Mouse (Mus musculus) limb, embryonic 12.5 days (tissue): Measurements from ENCODE around the gene 2410131K14Rik. TPM values are rescaled to one million over a fixed set of nuclear protein-coding genes. Genes with fewer than 3 reads are reported as not detected.

Experiments used
- ATAC-seq: fragments of 200-750 bp; cut with Nextera tagmentation; 2 replicates; pipeline ENCODE4 v1.8.0; 2017; ENCODE audit warnings: low read depth, moderate TSS enrichment; ENCODE audit not compliant: insufficient number of reproducible peaks, insufficient read depth, low FRiP score, low TSS enrichment
- H3K27ac ChIP-seq: fragments of 300-500 bp; sonication (generic); 2 replicates; pipeline ENCODE4 v1.5.1; 2016; ENCODE audit warnings: mild to moderate bottlenecking, moderate library complexity
- H3K27me3 ChIP-seq: fragments of 300-500 bp; sonication (generic); 2 replicates; pipeline ENCODE4 v1.6.1; 2016; ENCODE audit warnings: mild to moderate bottlenecking, moderate library complexity
- H3K36me3 ChIP-seq: fragments of 300-500 bp; sonication (generic); 2 replicates; pipeline ENCODE4 v1.6.1; 2016; ENCODE audit warnings: mild to moderate bottlenecking, moderate library complexity
- H3K4me1 ChIP-seq: fragments of 300-500 bp; sonication (generic); replicated peaks from 2 replicates; pipeline ENCODE4 v1.6.1; 2016
- H3K4me2 ChIP-seq: fragments of 300-500 bp; sonication (generic); 2 replicates; pipeline ENCODE4 v1.6.1; 2016; ENCODE audit warnings: mild to moderate bottlenecking, moderate library complexity
- H3K4me3 ChIP-seq: fragments of 300-500 bp; sonication (generic); replicated peaks from 2 replicates; pipeline ENCODE4 v1.5.1; 2016; ENCODE audit warnings: mild to moderate bottlenecking
- H3K9ac ChIP-seq: fragments of 300-500 bp; sonication (generic); replicated peaks from 2 replicates; pipeline ENCODE4 v1.6.1; 2016; ENCODE audit warnings: mild to moderate bottlenecking, moderate library complexity
- H3K9me3 ChIP-seq: fragments of 300-500 bp; sonication (generic); 2 replicates; pipeline ENCODE4 v1.6.1; 2016; ENCODE audit warnings: mild to moderate bottlenecking, moderate library complexity
- WGBS: fragments of 180-500 bp; shearing (Covaris S2); methylation state at CpG from one replicate; pipeline ENCODE4 v1.1.7; 2016; 5-methylcytosine and 5-hydroxymethylcytosine counted together
- polyA plus RNA-seq: library from polyadenylated mRNA; unstranded; fragments of >200 nt; fragmentation: Nextera tagmentation; extraction: Ambion mirVana; gene quantifications from 2 replicates; pipeline ENCODE4 v1.2.1, GENCODE M21; 2016

The 2410131K14Rik gene
- polyA plus RNA-seq, 1 experiment from 2014 or later: 12.8 TPM

DNA sequence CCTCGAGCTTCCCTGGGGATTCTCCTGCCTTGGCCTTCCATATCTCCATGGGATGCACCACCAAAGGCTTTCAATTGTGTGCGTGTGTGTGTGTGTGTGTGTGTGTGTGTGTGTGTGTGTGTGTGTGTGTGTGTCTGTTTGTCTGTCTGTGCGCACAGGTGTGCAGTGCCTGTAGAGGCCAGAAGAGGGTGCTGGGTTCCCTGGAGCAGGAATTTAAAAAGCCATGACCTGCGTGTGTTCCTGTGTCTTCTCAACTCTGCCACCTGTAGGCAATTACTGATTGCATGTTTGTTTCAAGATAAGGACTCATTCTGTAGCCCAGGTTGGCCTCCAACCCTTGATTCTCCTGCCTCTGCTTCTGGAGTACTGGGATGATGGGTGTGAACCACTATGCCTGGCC, 46.4 kb downstream of the 2410131K14Rik start:
- H3K4me3 ChIP-seq: no peak overlapping the region
- no peaks in the 10 kb centered on the region for H3K36me3 ChIP-seq
- H3K4me2 ChIP-seq: no peak overlapping the region
- peaks cover 44% of the 10 kb centered on the region for H3K4me1 ChIP-seq
- no peaks in the 10 kb centered on the region for H3K9me3 ChIP-seq
- no peak for ATAC-seq
- H3K27me3 ChIP-seq: no peaks in the 10 kb centered on the region
- 84% methylated on average over 4 of the region's 4 CpGs for WGBS
- H3K9ac ChIP-seq: no peak overlapping the region
- H3K27ac ChIP-seq: peak overlapping the region; percentile 29; the same call in 1 of the 2 replicates

DNA sequence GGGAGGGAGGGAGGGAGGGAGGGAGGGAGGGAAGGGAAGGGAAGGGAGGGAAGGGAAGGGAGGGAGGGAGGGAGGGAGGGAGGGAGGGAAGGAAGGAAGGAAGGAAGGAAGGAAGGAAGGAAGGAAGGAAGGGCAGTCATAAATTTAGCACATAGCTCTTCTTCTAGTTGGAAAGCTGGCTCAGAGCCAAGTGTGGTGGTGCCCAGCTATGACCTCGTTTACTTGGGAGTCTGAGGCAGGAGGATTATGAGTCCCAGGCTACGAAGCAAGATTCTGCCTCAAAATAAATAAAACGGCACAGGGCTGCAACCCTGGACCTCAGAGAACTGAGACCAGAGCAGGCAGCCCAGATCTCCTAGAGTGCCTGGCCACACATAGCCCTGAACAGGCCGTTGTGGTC, 47.4 kb downstream of the 2410131K14Rik start:
- peak overlapping the region; percentile 2; the same call in 1 of the 2 replicates for H3K27ac ChIP-seq

GRCm38 (mm10) chr5:118294086-118294864, 49.2 kb downstream of the 2410131K14Rik start:
- peak overlapping the region; percentile 31; the same call in 1 of the 2 replicates for H3K9ac ChIP-seq

More for the DNA sequence above, 47.4 kb downstream of the 2410131K14Rik start:
- ATAC-seq: no peak
- Histone ChIP-seq H3K4me3 (no peak overlapping the region), H3K4me1 (peaks cover 54% of the 10 kb centered on the region), H3K27me3 (no peaks in the 10 kb centered on the region), H3K36me3 (no peaks in the 10 kb centered on the region), H3K9ac (no peak overlapping the region), H3K4me2 (no peak overlapping the region), H3K9me3 (no peaks in the 10 kb centered on the region)
- WGBS: 48% methylated on average over 4 of the region's 4 CpGs

DNA sequence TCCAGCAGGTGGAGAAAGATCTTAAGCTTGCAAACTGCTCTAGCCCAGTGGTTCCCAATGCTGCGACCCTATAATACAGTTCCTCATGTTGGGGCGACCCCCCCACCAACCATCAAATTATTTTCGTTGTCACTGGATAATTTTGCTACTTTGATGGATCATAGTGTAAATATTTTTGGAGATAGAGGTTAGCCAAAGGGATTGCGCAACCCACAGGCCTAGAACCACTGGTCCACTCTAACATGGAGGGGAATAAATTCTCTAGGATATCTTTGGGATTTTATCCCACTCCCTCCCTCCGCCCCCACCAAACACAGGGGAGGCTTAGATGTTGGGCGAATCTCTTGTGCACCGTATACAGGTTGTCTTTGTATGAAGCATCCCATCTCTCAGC, 49.8 kb downstream of the 2410131K14Rik start:
- Histone ChIP-seq H3K9ac (peak overlapping the region; percentile 31; the same call in 1 of the 2 replicates), H3K36me3 (no peaks in the 10 kb centered on the region), H3K4me1 (peaks cover 66% of the 10 kb centered on the region), H3K4me3 (peak overlapping the region; percentile 19; the same call in 1 of the 2 replicates), H3K27me3 (no peaks in the 10 kb centered on the region), H3K4me2 (peak overlapping the region; percentile 51), H3K27ac (peak overlapping the region; percentile 99), H3K9me3 (no peaks in the 10 kb centered on the region)
- 76% methylated on average over 7 of the region's 7 CpGs for WGBS
- ATAC-seq: no peak

More at GRCm38 (mm10) chr5:118294086-118294864, 49.2 kb downstream of the 2410131K14Rik start:
- Histone ChIP-seq H3K4me2 (peak overlapping the region; percentile 51), H3K27me3 (no peaks in the 10 kb centered on the region), H3K4me1 (peaks cover 65% of the 10 kb centered on the region), H3K36me3 (no peaks in the 10 kb centered on the region), H3K9me3 (no peaks in the 10 kb centered on the region), H3K27ac (peak overlapping the region; percentile 99), H3K4me3 (peak overlapping the region; percentile 19; the same call in 1 of the 2 replicates)
- peak; percentile 91 for ATAC-seq
- 9% methylated on average over 23 of the region's 23 CpGs for WGBS

DNA sequence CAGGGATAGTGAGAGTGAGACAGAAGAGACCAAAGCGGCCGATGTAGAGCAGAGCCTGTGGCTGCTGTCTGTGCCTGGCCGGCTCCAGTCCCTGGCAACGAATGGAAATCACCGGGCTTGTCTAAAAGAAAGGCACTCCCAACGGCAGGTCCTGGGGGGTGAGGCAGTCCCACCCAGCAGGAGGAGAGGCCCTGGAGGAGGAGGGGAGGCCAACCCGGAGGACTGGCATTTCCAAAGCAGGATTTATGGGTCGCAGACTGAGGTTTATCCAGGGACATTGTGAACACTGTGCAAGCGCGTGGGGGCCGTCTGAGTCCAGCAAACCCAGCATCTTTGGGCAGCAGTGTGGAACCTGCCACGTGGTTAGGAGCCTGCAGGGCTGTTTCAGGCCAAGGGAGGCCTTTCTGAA, 52.3 kb downstream of the 2410131K14Rik start:
- no peaks in the 10 kb centered on the region for H3K9me3 ChIP-seq
- 0 out of 2 replicates have a peak overlapping the region, but pooled peaks have one; percentile 18 for H3K9ac ChIP-seq
- H3K27ac ChIP-seq: peak overlapping the region; percentile 78
- no peak overlapping the region for H3K4me3 ChIP-seq
- no peaks in the 10 kb centered on the region for H3K27me3 ChIP-seq
- H3K4me2 ChIP-seq: no peak overlapping the region
- WGBS: 23% methylated on average over 12 of the region's 12 CpGs
- peaks cover 58% of the 10 kb centered on the region for H3K4me1 ChIP-seq
- no peaks in the 10 kb centered on the region for H3K36me3 ChIP-seq
- no peak for ATAC-seq

DNA sequence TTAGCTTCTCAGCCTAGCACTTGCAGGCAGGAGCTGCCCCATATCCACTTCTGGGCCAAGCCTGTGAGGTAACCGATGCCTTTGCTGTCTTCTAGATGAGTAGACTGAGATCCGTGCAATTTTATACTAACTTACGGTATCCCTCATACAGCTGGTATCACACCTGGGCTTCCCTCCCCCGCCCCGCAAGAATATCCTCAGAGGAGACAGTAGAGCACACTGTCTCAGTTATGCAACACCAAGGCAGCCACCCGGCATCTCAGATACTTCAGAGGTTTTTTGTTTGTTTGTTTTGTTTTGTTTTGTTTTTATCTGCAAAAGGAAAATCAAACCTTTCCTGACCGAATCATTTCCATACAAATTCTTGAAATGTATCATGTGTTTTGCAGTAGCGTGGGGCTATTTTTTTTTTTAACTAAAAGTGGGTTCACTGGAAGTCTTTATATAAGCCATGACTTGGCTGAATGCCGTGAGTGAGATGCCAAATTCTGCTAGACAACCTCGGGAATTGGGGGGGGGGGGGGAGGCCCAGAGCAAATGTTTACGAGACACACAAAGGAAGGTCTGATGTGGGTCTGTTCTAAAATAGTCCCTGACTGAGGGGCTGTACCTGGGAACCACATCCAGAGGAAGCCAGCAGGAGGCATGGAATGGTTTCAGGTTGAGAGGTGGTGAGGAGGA, 54.8 kb downstream of the 2410131K14Rik start:
- WGBS: 75% methylated on average over 11 of the region's 11 CpGs
- H3K4me2 ChIP-seq: no peak overlapping the region
- peaks cover 40% of the 10 kb centered on the region for H3K4me1 ChIP-seq
- no peaks in the 10 kb centered on the region for H3K9me3 ChIP-seq
- H3K27me3 ChIP-seq: no peaks in the 10 kb centered on the region
- H3K36me3 ChIP-seq: no peaks in the 10 kb centered on the region
- no peak overlapping the region for H3K4me3 ChIP-seq
- ATAC-seq: no peak
- 0 out of 2 replicates have a peak overlapping the region, but pooled peaks have one; percentile 77 for H3K27ac ChIP-seq
- H3K9ac ChIP-seq: no peak overlapping the region

GRCm38 (mm10) chr5:118302466-118303155, 57.6 kb downstream of the 2410131K14Rik start:
- Histone ChIP-seq H3K4me2 (no peak overlapping the region), H3K27me3 (no peaks in the 10 kb centered on the region), H3K9ac (no peak overlapping the region), H3K27ac (0 out of 2 replicates have a peak overlapping the region, but pooled peaks have one; percentile 31), H3K9me3 (no peaks in the 10 kb centered on the region), H3K4me1 (peaks cover 16% of the 10 kb centered on the region), H3K4me3 (no peak overlapping the region), H3K36me3 (no peaks in the 10 kb centered on the region)
- WGBS: 61% methylated on average over 9 of the region's 9 CpGs
- ATAC-seq: no peak

GRCm38 (mm10) chr5:118304970-118305618, 60.1 kb downstream of the 2410131K14Rik start:
- 88% methylated on average over 19 of the region's 19 CpGs for WGBS
- no peak for ATAC-seq
- Histone ChIP-seq H3K27me3 (no peaks in the 10 kb centered on the region), H3K9me3 (no peaks in the 10 kb centered on the region), H3K4me1 (peaks cover 4% of the 10 kb centered on the region), H3K4me2 (no peak overlapping the region), H3K36me3 (no peaks in the 10 kb centered on the region), H3K4me3 (no peak overlapping the region), H3K27ac (no peak overlapping the region), H3K9ac (no peak overlapping the region)

GRCm38 (mm10) chr5:118310389-118310788, 65.4 kb downstream of the 2410131K14Rik start:
- 91% methylated on average over 6 of the region's 6 CpGs for whole genome bisulfite sequencing
- no peaks in the 10 kb centered on the region; the same call in 1 of the 2 replicates for H3K27me3 ChIP-seq
- H3K4me3 ChIP-seq: no peak overlapping the region
- H3K36me3 ChIP-seq: no peaks in the 10 kb centered on the region
- no peak for ATAC-seq
- H3K4me2 ChIP-seq: no peak overlapping the region
- no peak overlapping the region for H3K27ac ChIP-seq
- no peaks in the 10 kb centered on the region for H3K9me3 ChIP-seq
- peaks cover 5% of the 10 kb centered on the region; the same call in 1 of the 2 replicates for H3K4me1 ChIP-seq
- H3K9ac ChIP-seq: no peak overlapping the region

DNA sequence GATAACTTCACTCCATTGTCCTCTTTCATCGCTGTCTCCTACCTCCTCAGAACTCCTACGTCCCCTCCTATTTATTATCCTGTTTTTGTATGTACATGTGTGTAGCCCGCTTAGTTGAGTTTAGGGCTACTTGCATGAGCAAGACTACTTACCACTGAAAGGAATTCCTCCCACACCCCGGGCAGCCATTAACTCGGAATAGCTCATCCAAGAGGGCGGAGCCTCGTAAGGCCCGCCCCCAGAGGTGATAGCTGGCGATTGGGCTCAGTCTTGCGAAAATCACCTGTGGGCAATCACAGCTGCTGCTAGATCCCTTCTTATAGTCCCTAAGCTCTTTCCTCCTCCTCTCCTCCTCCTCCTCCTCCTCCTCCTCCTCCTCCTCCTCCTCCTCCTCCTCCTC, 66.2 kb downstream of the 2410131K14Rik start:
- 49% methylated on average over 10 of the region's 10 CpGs for WGBS
- Histone ChIP-seq H3K9me3 (no peaks in the 10 kb centered on the region), H3K27ac (no peak overlapping the region), H3K9ac (no peak overlapping the region), H3K27me3 (no peaks in the 10 kb centered on the region; the same call in 1 of the 2 replicates), H3K4me3 (no peak overlapping the region), H3K4me2 (no peak overlapping the region), H3K4me1 (peaks cover 7% of the 10 kb centered on the region), H3K36me3 (no peaks in the 10 kb centered on the region)
- no peak for ATAC-seq
